Mouse (Mus musculus) CH12.LX (cell line): ENCODE measurements around the gene Col25a1.

Experiments used
- CHD2 ChIP-seq: IDR thresholded peaks from 2 replicates; pipeline ENCODE4 v1.6.1; 2011; ENCODE audit warnings: low read length, improper control_type of control experiment
- CTCF ChIP-seq, 2 experiments: IDR thresholded peaks in 1 of 2; conservative IDR thresholded peaks in 1 of 2; 2 replicates each; pipeline ENCODE4 v1.5.1; 2011 to 2012; ENCODE audit warnings: low read depth in 2 of 2, low read length in 2 of 2, improper control_type of control experiment in 1 of 2, inconsistent platforms in 1 of 2, mild to moderate bottlenecking in 1 of 2, moderate library complexity in 1 of 2
- ETS1 ChIP-seq: conservative IDR thresholded peaks from 2 replicates; pipeline ENCODE4 v1.6.1; 2012; ENCODE audit warnings: low read depth, mild to moderate bottlenecking, inconsistent platforms, low read length, improper control_type of control experiment, moderate library complexity
- RCOR1 ChIP-seq: conservative IDR thresholded peaks from 2 replicates; pipeline ENCODE4 v1.6.1; 2012; ENCODE audit warnings: low read depth, mild to moderate bottlenecking, inconsistent platforms, low read length, improper control_type of control experiment
- SIN3A ChIP-seq: IDR thresholded peaks from 2 replicates; pipeline ENCODE4 v1.6.1; 2012; ENCODE audit warnings: low read length, improper control_type of control experiment, inconsistent platforms
- TCF12 ChIP-seq: IDR thresholded peaks from 2 replicates; pipeline ENCODE4 v1.6.1; 2014; ENCODE audit warnings: low read depth, mild to moderate bottlenecking, inconsistent platforms, low read length, improper control_type of control experiment
- UBTF ChIP-seq: IDR thresholded peaks from 2 replicates; pipeline ENCODE4 v1.6.1; 2012; ENCODE audit warnings: low read depth, mild to moderate bottlenecking, inconsistent platforms, low read length, improper control_type of control experiment, moderate library complexity
- USF2 ChIP-seq: conservative IDR thresholded peaks from 2 replicates; pipeline ENCODE4 v1.6.1; 2011; ENCODE audit warnings: low read depth, low read length, improper control_type of control experiment

DNA sequence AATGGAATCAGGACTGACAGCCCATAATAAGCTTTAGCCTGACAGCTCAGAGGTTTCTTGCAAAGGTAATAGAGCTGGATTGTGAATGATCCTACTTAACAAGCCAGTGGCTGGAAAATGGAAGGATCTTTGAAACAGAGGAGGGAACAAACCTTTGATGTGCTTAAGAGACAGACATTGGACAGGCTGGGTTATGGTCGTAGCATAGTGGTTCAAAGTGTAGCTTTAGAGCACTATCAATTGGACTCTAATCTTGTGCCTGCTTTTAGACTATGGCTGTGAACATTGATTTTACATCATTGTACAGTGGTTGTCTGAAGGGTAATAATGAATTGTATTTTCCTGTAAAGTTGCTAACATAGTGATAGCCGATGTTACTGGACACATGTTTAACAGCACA lies 86.4 kb downstream of the Col25a1 start:
- TF ChIP-seq RCOR1 (no peak), TCF12 (no peak), SIN3A (no peak), CHD2 (no peak), USF2 (no peak), UBTF (no peak), CTCF (conservative IDR thresholded peaks at IDR 0.05 in 1 of 2, IDR thresholded peaks at IDR 0.05 in 1 of 2; ENCODE audit: low read depth in 2 of 2, low read length in 2 of 2) (no peak), ETS1 (no peak)
